Mouse (Mus musculus) hindbrain, embryonic 15.5 days (tissue): Measurements from ENCODE around the gene Kcng4. TPM values are rescaled to one million over a fixed set of nuclear protein-coding genes. Genes with fewer than 3 reads are reported as not detected.

Experiments used
- polyA plus RNA-seq: library from polyadenylated mRNA; unstranded; fragments of >200 nt; fragmentation: Nextera tagmentation; extraction: Ambion mirVana; gene quantifications from 2 replicates; pipeline ENCODE4 v1.2.1, GENCODE M21; 2015

Kcng4 gene
- polyA plus RNA-seq, 1 experiment from 2014 or later, result 0.10 TPM

Other genes with a start within 250 kb of the Kcng4 start
- 16.8 and 18.5 TPM in 2 replicates for gene Mlycd, start 240.8 kb downstream of the Kcng4 start, polyA plus RNA-seq
- 0.38 TPM in 2 replicates for gene Osgin1, start 201.6 kb downstream of the Kcng4 start, polyA plus RNA-seq
- gene Necab2, start 189.0 kb downstream of the Kcng4 start, polyA plus RNA-seq, result 45.8 and 48.3 TPM in 2 replicates
- gene Slc38a8, start 134.0 kb downstream of the Kcng4 start, polyA plus RNA-seq, result 0.13 and 0.22 TPM in 2 replicates
- 50.7 and 54.0 TPM in 2 replicates for gene Mbtps1, start 76.9 kb downstream of the Kcng4 start, polyA plus RNA-seq
- 153 and 162 TPM in 2 replicates for gene Hsdl1, start 60.5 kb downstream of the Kcng4 start, polyA plus RNA-seq
- gene Dnaaf1, start 60.4 kb downstream of the Kcng4 start, polyA plus RNA-seq, result 0.35 and 0.74 TPM in 2 replicates
- gene Taf1c, start 30.5 kb downstream of the Kcng4 start, polyA plus RNA-seq, result 14.1 and 14.7 TPM in 2 replicates
- gene Adad2, start 22.9 kb downstream of the Kcng4 start, polyA plus RNA-seq, result 0.10 and 0.34 TPM in 2 replicates
- gene Wfdc1, start 30.7 kb upstream of the Kcng4 start, polyA plus RNA-seq, result 6.1 and 6.6 TPM in 2 replicates
- 0.32 and 0.38 TPM in 2 replicates for gene Atp2c2, start 64.3 kb upstream of the Kcng4 start, polyA plus RNA-seq
- 10.1 and 13.2 TPM in 2 replicates for gene Tldc1, start 142.7 kb upstream of the Kcng4 start, polyA plus RNA-seq
- gene Cotl1, start 204.9 kb upstream of the Kcng4 start, polyA plus RNA-seq, result 147 and 151 TPM in 2 replicates
- 17.3 TPM in 2 replicates for gene Klhl36, start 226.6 kb upstream of the Kcng4 start, polyA plus RNA-seq